ENCODE assay signal across 19 mouse cellular contexts in the genomic region with DNA sequence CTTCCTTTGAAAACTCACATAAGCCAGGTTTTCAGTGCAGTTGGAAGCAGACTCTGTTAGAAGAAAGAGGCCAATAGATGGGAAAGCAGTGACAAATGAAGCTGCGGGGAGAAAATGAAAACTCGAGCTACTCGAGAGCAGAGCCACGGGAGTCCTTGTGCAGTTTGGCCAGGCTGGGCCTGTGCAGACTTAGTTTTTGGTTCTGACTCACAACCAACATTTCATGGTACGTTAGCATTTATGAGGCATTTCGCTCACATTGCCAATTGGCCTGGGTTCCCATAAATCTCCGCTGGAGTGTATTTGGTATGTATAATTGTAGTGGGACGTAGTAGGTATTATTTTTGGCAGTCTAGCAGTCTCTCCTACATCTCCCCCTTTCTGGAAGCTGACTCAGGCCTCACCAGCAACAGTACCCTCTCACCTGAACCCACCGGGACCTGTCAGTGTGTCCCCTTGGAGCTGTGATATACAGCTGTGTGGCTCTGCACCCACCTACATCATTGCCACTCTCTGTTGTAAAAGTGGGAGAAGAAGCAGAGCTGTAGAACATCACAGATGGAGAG. TPM values are rescaled to one million over a fixed set of nuclear protein-coding genes. Genes with fewer than 3 reads are reported as not detected.
DNase-seq lines count a peak whose midpoint lies in the region; ATAC-seq and TF ChIP-seq lines count a peak whose summit lies in the region.
"Had no signal": no experiment of that assay in that cellular context is flagged by ENCODE, and none has a peak within 500 bp of the region (broad histone marks: within the 10 kb centered on the region; RNA-seq: fewer than 3 reads in every experiment).

No protein-coding gene starts in this region.

- DNase-seq in frontal cortex, adult 2 months (ENCODE audit: extremely low spot score in 1 of 2, low spot score in 1 of 2), result no peak
- no peak for DNase-seq in limb, embryonic 10.5 days (ENCODE audit: low spot score)
- DNase-seq in liver, postnatal 0 days, result no peak
- DNase-seq in heart, postnatal 10 days, result no peak
- DNase-seq: cerebellum, postnatal 36 days; gastrocnemius, postnatal 10 days; heart, adult 18-20 months; kidney, adult 11 months; lung, postnatal 14 days; thymus, postnatal 25 days had no signal

- peaks cover 26% of the 10 kb centered on the region for H3K4me1 ChIP-seq in limb, embryonic 12.5 days (replicated peaks)
- H3K4me1 ChIP-seq in limb, embryonic 10.5 days, result peaks cover 31% of the 10 kb centered on the region
- peaks cover 15% of the 10 kb centered on the region for H3K4me1 ChIP-seq in embryonic facial prominence, embryonic 15.5 days
- H3K4me1 ChIP-seq in liver, postnatal 0 days (ENCODE audit: insufficient read depth), result no peaks in the 10 kb centered on the region

- 0 out of 2 replicates have a peak overlapping the region, but pooled peaks have one; percentile 35 for H3K27ac ChIP-seq in limb, embryonic 12.5 days
- H3K27ac ChIP-seq in limb, embryonic 10.5 days, result no peak overlapping the region
- no peak overlapping the region for H3K27ac ChIP-seq in embryonic facial prominence, embryonic 15.5 days (replicated peaks)
- H3K27ac ChIP-seq in liver, postnatal 0 days (ENCODE audit: low read depth), result no peak overlapping the region
- H3K27ac ChIP-seq: hindbrain, embryonic 14.5 days had no signal

- peaks cover 4% of the 10 kb centered on the region; the same call in 1 of the 2 replicates for H3K27me3 ChIP-seq in limb, embryonic 12.5 days
- H3K27me3 ChIP-seq in limb, embryonic 10.5 days (ENCODE audit: low read depth, poor library complexity, severe bottlenecking), result peaks cover 53% of the 10 kb centered on the region
- H3K27me3 ChIP-seq in embryonic facial prominence, embryonic 15.5 days, result peaks cover 22% of the 10 kb centered on the region
- no peaks in the 10 kb centered on the region for H3K27me3 ChIP-seq in liver, postnatal 0 days (ENCODE audit: insufficient read depth, low read length)

- TF ChIP-seq EP300 in liver, postnatal 0 days (IDR thresholded peaks at IDR 0.05; ENCODE audit: low read depth), result no peak

- no peak overlapping the region for H3K9ac ChIP-seq in limb, embryonic 12.5 days (replicated peaks)
- no peak overlapping the region for H3K9ac ChIP-seq in embryonic facial prominence, embryonic 15.5 days
- H3K9ac ChIP-seq in liver, postnatal 0 days (replicated peaks), result no peak overlapping the region
- H3K9ac ChIP-seq: hindbrain, embryonic 14.5 days had no signal

- intact Hi-C loops in heart, postnatal 10 days (cut with DNase I), result no loop called here

- no peaks in the 10 kb centered on the region for H3K9me3 ChIP-seq in limb, embryonic 12.5 days
- H3K9me3 ChIP-seq in limb, embryonic 10.5 days (replicated peaks), result no peaks in the 10 kb centered on the region
- no peaks in the 10 kb centered on the region for H3K9me3 ChIP-seq in embryonic facial prominence, embryonic 15.5 days (replicated peaks)
- no peaks in the 10 kb centered on the region for H3K9me3 ChIP-seq in liver, postnatal 0 days (ENCODE audit: low read length)

- no peak for TF ChIP-seq CTCF in liver, postnatal 0 days (IDR thresholded peaks at IDR 0.05; ENCODE audit: low read depth)

- 53% methylated on average over 9 of the region's 9 CpGs for WGBS in limb, embryonic 12.5 days
- 77% methylated on average over 9 of the region's 9 CpGs for WGBS in limb, embryonic 10.5 days
- 46% methylated on average over 9 of the region's 9 CpGs for whole genome bisulfite sequencing in embryonic facial prominence, embryonic 15.5 days
- 80% methylated on average over 9 of the region's 9 CpGs for WGBS in liver, postnatal 0 days (ENCODE audit: insufficient replicate concordance)

- no peak overlapping the region for H3K4me2 ChIP-seq in limb, embryonic 12.5 days
- H3K4me2 ChIP-seq in embryonic facial prominence, embryonic 15.5 days (replicated peaks), result no peak overlapping the region
- H3K4me2 ChIP-seq in liver, postnatal 0 days (ENCODE audit: low read depth, low read length), result no peak overlapping the region
- H3K4me2 ChIP-seq: hindbrain, embryonic 14.5 days had no signal

- H3K4me3 ChIP-seq in limb, embryonic 12.5 days (replicated peaks), result no peak overlapping the region
- no peak overlapping the region for H3K4me3 ChIP-seq in limb, embryonic 10.5 days
- no peak overlapping the region for H3K4me3 ChIP-seq in embryonic facial prominence, embryonic 15.5 days (replicated peaks)
- no peak overlapping the region for H3K4me3 ChIP-seq in liver, postnatal 0 days (ENCODE audit: low read depth, low read length)
- H3K4me3 ChIP-seq: megakaryocyte, embryonic 14.5 days had no signal

- peak; percentile 74 for ATAC-seq in frontal cortex, adult (ENCODE audit: low TSS enrichment)
- no peak for ATAC-seq in limb, embryonic 12.5 days (ENCODE audit: insufficient number of reproducible peaks, insufficient read depth, low FRiP score, low TSS enrichment, low read depth)
- ATAC-seq in embryonic facial prominence, embryonic 15.5 days (ENCODE audit: insufficient number of reproducible peaks, low FRiP score, low TSS enrichment, low read depth), result peak; percentile 65; the same call in 1 of the 2 replicates
- ATAC-seq in liver, postnatal 0 days, result no peak
- ATAC-seq: midbrain, embryonic 16.5 days had no signal

- H3K36me3 ChIP-seq in limb, embryonic 12.5 days, result no peaks in the 10 kb centered on the region
- H3K36me3 ChIP-seq in limb, embryonic 10.5 days, result no peaks in the 10 kb centered on the region
- H3K36me3 ChIP-seq in embryonic facial prominence, embryonic 15.5 days, result no peaks in the 10 kb centered on the region
- no peaks in the 10 kb centered on the region for H3K36me3 ChIP-seq in liver, postnatal 0 days (replicated peaks; ENCODE audit: insufficient read depth, low read length)

RNA-seq across cellular contexts. Expression of gene Them7, which starts 3.3 kb away (rescaled TPM):
- polyA plus RNA-seq in frontal cortex, adult 2 months (2012; rRNA removed), result not detected in 2 replicates
- polyA plus RNA-seq in limb, embryonic 12.5 days (2016; fragmentation: Nextera tagmentation; extraction: Ambion mirVana), result 0.36 and 0.87 TPM in 2 replicates
- polyA plus RNA-seq in limb, embryonic 10.5 days (2016; fragmentation: Nextera tagmentation; extraction: Ambion mirVana), result 1.1 and 1.9 TPM in 2 replicates
- polyA plus RNA-seq in embryonic facial prominence, embryonic 15.5 days (2015; fragmentation: Nextera tagmentation; extraction: Ambion mirVana), result 0.25 and 0.48 TPM in 2 replicates
- 6.0 and 6.6 TPM in 2 replicates for polyA plus RNA-seq in liver, postnatal 0 days (2015; fragmentation: Nextera tagmentation; extraction: Ambion mirVana)
- 1 to 10 TPM in 1 of 2 experiments, under 1 TPM in 1; 0.98 to 1.1 TPM for total RNA-seq in heart, postnatal 10 days (2021)
- total RNA-seq: gastrocnemius, postnatal 10 days; layer of hippocampus, postnatal 25 days; left cerebral cortex, postnatal 25 days had no signal
- polyA plus RNA-seq: C2C12; hindbrain, embryonic 14.5 days; midbrain, embryonic 16.5 days had no signal

Comparison
In these comparisons a context has a peak if more than half of its experiments do, and no peak if none do; other contexts are left out.
1. ATAC-seq: peak in frontal cortex, adult (single experiment) and embryonic facial prominence, embryonic 15.5 days (single experiment); none in limb, embryonic 12.5 days (single experiment) and liver, postnatal 0 days (single experiment).